Mouse (Mus musculus) limb, embryonic 14.5 days (tissue): Measurements from ENCODE around the gene Ing4. TPM values are rescaled to one million over a fixed set of nuclear protein-coding genes. Genes with fewer than 3 reads are reported as not detected.

Experiments
- ATAC-seq: fragments of 200-750 bp; cut with Nextera tagmentation; 2 replicates; pipeline ENCODE4 v1.8.0; 2017; ENCODE audit warnings: low read depth, moderate number of reproducible peaks, moderate TSS enrichment; ENCODE audit not compliant: low FRiP score
- DNase-seq: peaks from one replicate; pipeline ENCODE4 v3.0.0-alpha.2; 2015; ENCODE audit warnings: low spot score
- H3K27ac ChIP-seq: fragments of 300-500 bp; sonication (generic); replicated peaks from 2 replicates; pipeline ENCODE4 v1.5.1; 2014; ENCODE audit warnings: low read depth, mild to moderate bottlenecking, low read length, moderate library complexity, mixed read lengths
- H3K27me3 ChIP-seq: fragments of 300-500 bp; sonication (generic); 2 replicates; pipeline ENCODE4 v1.6.1; 2014; ENCODE audit warnings: low read length, mixed read lengths; ENCODE audit not compliant: control insufficient read depth, insufficient read depth
- H3K36me3 ChIP-seq: fragments of 300-500 bp; sonication (generic); 2 replicates; pipeline ENCODE4 v1.6.1; 2014; ENCODE audit warnings: mild to moderate bottlenecking, low read length, moderate library complexity, mixed read lengths; ENCODE audit not compliant: control insufficient read depth, insufficient read depth
- H3K4me1 ChIP-seq: fragments of 300-500 bp; sonication (generic); 2 replicates; pipeline ENCODE4 v1.6.1; 2014; ENCODE audit warnings: antibody characterized with exemption, low read length, mixed read lengths; ENCODE audit not compliant: control insufficient read depth, insufficient read depth
- H3K4me2 ChIP-seq: fragments of 300-500 bp; sonication (generic); replicated peaks from 2 replicates; pipeline ENCODE4 v1.6.1; 2014; ENCODE audit warnings: low read depth, mild to moderate bottlenecking, low read length, moderate library complexity; ENCODE audit not compliant: severe bottlenecking
- H3K4me3 ChIP-seq: fragments of 300-500 bp; sonication (generic); replicated peaks from 2 replicates; pipeline ENCODE4 v1.5.1; 2014; ENCODE audit warnings: low read length
- H3K9ac ChIP-seq: fragments of 300-500 bp; sonication (generic); 2 replicates; pipeline ENCODE4 v1.6.1; 2014; ENCODE audit warnings: mild to moderate bottlenecking, low read depth, low read length, moderate library complexity; ENCODE audit not compliant: severe bottlenecking
- H3K9me3 ChIP-seq: fragments of 300-500 bp; sonication (generic); 2 replicates; pipeline ENCODE4 v1.6.1; 2016; ENCODE audit warnings: low read length; ENCODE audit not compliant: control insufficient read depth
- POLR2A ChIP-seq: fragments of 200-500 bp; IDR thresholded peaks from 2 replicates; pipeline ENCODE4 v1.8.0; 2012; ENCODE audit warnings: inconsistent platforms, mild to moderate bottlenecking, moderate library complexity, borderline replicate concordance; ENCODE audit not compliant: insufficient read depth, insufficient read length; ENCODE audit errors: extremely low read depth
- WGBS: fragments of 180-500 bp; shearing (Covaris S2); extraction: QIAGEN DNeasy Blood & Tissue Kit; methylation state at CpG from one replicate; pipeline ENCODE4 v1.1.7; 2014; 5-methylcytosine and 5-hydroxymethylcytosine counted together
- polyA plus RNA-seq, 2 experiments: library from polyadenylated mRNA; depleted of rRNA in 1 of 2; stranded (reverse) in 1 of 2; unstranded in 1 of 2; fragments of >200 nt; fragmentation: Nextera tagmentation in 1 of 2; extraction: Ambion mirVana in 1 of 2; gene quantifications; 2 replicates each; pipeline versions ENCODE4 v1.2.1 to v1.2.3; 2012 to 2014

The Ing4 gene
- polyA plus RNA-seq, 2 experiments, result 122 to 143 TPM

- TF ChIP-seq POLR2A, result no peak
- DNase-seq (no peak), ATAC-seq (peak; percentile 14)
- peak overlapping the region; percentile 51 for H3K4me3 ChIP-seq
- peaks cover 46% of the 10 kb centered on the region for H3K36me3 ChIP-seq
- WGBS, result 6% methylated on average over 8 of the region's 8 CpGs
- H3K27me3 ChIP-seq, result no peaks in the 10 kb centered on the region
- peak overlapping the region; percentile 56 for H3K4me2 ChIP-seq
- peak overlapping the region; percentile 49 for H3K9ac ChIP-seq
- peak overlapping the region; percentile 87 for H3K27ac ChIP-seq
- peaks cover 4% of the 10 kb centered on the region; the same call in 1 of the 2 replicates for H3K4me1 ChIP-seq
- H3K9me3 ChIP-seq, result no peaks in the 10 kb centered on the region
Measured at GRCm38 (mm10) chr6:125039131-125039530, 429 bp upstream of the Ing4 start.

- H3K4me1 ChIP-seq, result peaks cover 4% of the 10 kb centered on the region; the same call in 1 of the 2 replicates
- H3K4me2 ChIP-seq, result peak overlapping the region; percentile 76
- WGBS, result 13% methylated on average over 7 of the region's 7 CpGs
- H3K4me3 ChIP-seq, result peak overlapping the region; percentile 51
- H3K27me3 ChIP-seq, result no peaks in the 10 kb centered on the region
- H3K9me3 ChIP-seq, result no peaks in the 10 kb centered on the region
- no peak for DNase-seq
- H3K9ac ChIP-seq, result peak overlapping the region; percentile 69
- TF ChIP-seq POLR2A, result no peak
- no peak for ATAC-seq
- peaks cover 46% of the 10 kb centered on the region for H3K36me3 ChIP-seq
- peak overlapping the region; percentile 70; the same call in 1 of the 2 replicates for H3K27ac ChIP-seq
Measured at GRCm38 (mm10) chr6:125040221-125040620, 661 bp downstream of the Ing4 start.

GRCm38 (mm10) chr6:125041047-125041446 lies 1.5 kb downstream of the Ing4 start:
- H3K27me3 ChIP-seq, result no peaks in the 10 kb centered on the region
- no peak overlapping the region for H3K9ac ChIP-seq
- no peaks in the 10 kb centered on the region for H3K9me3 ChIP-seq
- TF ChIP-seq POLR2A, result no peak
- ATAC-seq (no peak), DNase-seq (no peak)
- peaks cover 4% of the 10 kb centered on the region; the same call in 1 of the 2 replicates for H3K4me1 ChIP-seq
- H3K27ac ChIP-seq, result no peak overlapping the region
- peaks cover 45% of the 10 kb centered on the region for H3K36me3 ChIP-seq
- H3K4me3 ChIP-seq, result no peak overlapping the region
- no peak overlapping the region for H3K4me2 ChIP-seq
- 96% methylated on average over 7 of the region's 7 CpGs for WGBS

- no peak overlapping the region for H3K9ac ChIP-seq
- H3K27ac ChIP-seq, result no peak overlapping the region
- peaks cover 4% of the 10 kb centered on the region; the same call in 1 of the 2 replicates for H3K4me1 ChIP-seq
- ATAC-seq (no peak), DNase-seq (no peak)
- 97% methylated on average over 7 of the region's 7 CpGs for WGBS
- peaks cover 45% of the 10 kb centered on the region for H3K36me3 ChIP-seq
- H3K4me3 ChIP-seq, result no peak overlapping the region
- no peaks in the 10 kb centered on the region for H3K27me3 ChIP-seq
- H3K4me2 ChIP-seq, result no peak overlapping the region
- TF ChIP-seq POLR2A, result no peak
- no peaks in the 10 kb centered on the region for H3K9me3 ChIP-seq
Measured at GRCm38 (mm10) chr6:125042081-125042480, 2.5 kb downstream of the Ing4 start.

- no peaks in the 10 kb centered on the region for H3K4me1 ChIP-seq
- peak; percentile 42; the same call in 1 of the 2 replicates for ATAC-seq
- H3K9ac ChIP-seq, result no peak overlapping the region
- 34% methylated on average over 5 of the region's 5 CpGs for WGBS
- no peak overlapping the region for H3K27ac ChIP-seq
- no peak overlapping the region for H3K4me2 ChIP-seq
- H3K36me3 ChIP-seq, result peaks cover 84% of the 10 kb centered on the region
- H3K9me3 ChIP-seq, result no peaks in the 10 kb centered on the region
- no peak for TF ChIP-seq POLR2A
- no peak overlapping the region for H3K4me3 ChIP-seq
- peak; percentile 90 for DNase-seq
- H3K27me3 ChIP-seq, result no peaks in the 10 kb centered on the region
Measured at GRCm38 (mm10) chr6:125046691-125047090, 7.1 kb downstream of the Ing4 start.
